Mouse (Mus musculus) stomach, embryonic 14.5 days (tissue): ENCODE data around the gene Plpp7. TPM values are rescaled to one million over a fixed set of nuclear protein-coding genes. Genes with fewer than 3 reads are reported as not detected.

ENCODE experiments used
- ATAC-seq: fragments of 200-750 bp; cut with Nextera tagmentation; 2 replicates; pipeline ENCODE4 v1.8.0; 2017; ENCODE audit warnings: low read depth, moderate TSS enrichment; ENCODE audit not compliant: insufficient number of reproducible peaks, insufficient read depth, low FRiP score
- H3K27ac ChIP-seq: fragments of 300-500 bp; sonication (generic); 2 replicates; pipeline ENCODE4 v1.5.1; 2014; ENCODE audit warnings: mild to moderate bottlenecking, low read length, moderate library complexity, mixed read lengths
- H3K27me3 ChIP-seq: fragments of 300-500 bp; sonication (generic); 2 replicates; pipeline ENCODE4 v1.6.1; 2014; ENCODE audit warnings: low read length, control low read depth, mixed read lengths; ENCODE audit not compliant: control insufficient read depth, insufficient read depth
- H3K36me3 ChIP-seq: fragments of 300-500 bp; sonication (generic); 2 replicates; pipeline ENCODE4 v1.6.1; 2014; ENCODE audit warnings: mild to moderate bottlenecking, control low read depth, low read length, moderate library complexity, mixed read lengths; ENCODE audit not compliant: control insufficient read depth, insufficient read depth
- H3K4me1 ChIP-seq: fragments of 300-500 bp; sonication (generic); 2 replicates; pipeline ENCODE4 v1.6.1; 2014; ENCODE audit warnings: low read length, control low read depth, mixed read lengths; ENCODE audit not compliant: control insufficient read depth, insufficient read depth
- H3K4me2 ChIP-seq: fragments of 300-500 bp; sonication (generic); replicated peaks from 2 replicates; pipeline ENCODE4 v1.6.1; 2014; ENCODE audit warnings: low read depth, low read length, control low read depth
- H3K4me3 ChIP-seq: fragments of 300-500 bp; sonication (generic); 2 replicates; pipeline ENCODE4 v1.5.1; 2014; ENCODE audit warnings: low read depth, low read length, control low read depth
- H3K9ac ChIP-seq: fragments of 300-500 bp; sonication (generic); replicated peaks from 2 replicates; pipeline ENCODE4 v1.6.1; 2014; ENCODE audit warnings: low read depth, mild to moderate bottlenecking, control low read depth, low read length, moderate library complexity, mixed read lengths
- H3K9me3 ChIP-seq: fragments of 300-500 bp; sonication (generic); 2 replicates; pipeline ENCODE4 v1.6.1; 2016; ENCODE audit warnings: low read depth, low read length, control low read depth; ENCODE audit not compliant: control insufficient read depth
- WGBS: fragments of 180-500 bp; shearing (Covaris S2); extraction: QIAGEN DNeasy Blood & Tissue Kit; methylation state at CpG from one replicate; pipeline ENCODE4 v1.1.7; 2014; 5-methylcytosine and 5-hydroxymethylcytosine counted together
- polyA plus RNA-seq: library from polyadenylated mRNA; unstranded; fragments of >200 nt; fragmentation: Nextera tagmentation; extraction: Ambion mirVana; gene quantifications from 2 replicates; pipeline ENCODE4 v1.2.1, GENCODE M21; 2014

Plpp7 gene
- polyA plus RNA-seq, 1 experiment from 2014 or later = 3.3 TPM

DNA sequence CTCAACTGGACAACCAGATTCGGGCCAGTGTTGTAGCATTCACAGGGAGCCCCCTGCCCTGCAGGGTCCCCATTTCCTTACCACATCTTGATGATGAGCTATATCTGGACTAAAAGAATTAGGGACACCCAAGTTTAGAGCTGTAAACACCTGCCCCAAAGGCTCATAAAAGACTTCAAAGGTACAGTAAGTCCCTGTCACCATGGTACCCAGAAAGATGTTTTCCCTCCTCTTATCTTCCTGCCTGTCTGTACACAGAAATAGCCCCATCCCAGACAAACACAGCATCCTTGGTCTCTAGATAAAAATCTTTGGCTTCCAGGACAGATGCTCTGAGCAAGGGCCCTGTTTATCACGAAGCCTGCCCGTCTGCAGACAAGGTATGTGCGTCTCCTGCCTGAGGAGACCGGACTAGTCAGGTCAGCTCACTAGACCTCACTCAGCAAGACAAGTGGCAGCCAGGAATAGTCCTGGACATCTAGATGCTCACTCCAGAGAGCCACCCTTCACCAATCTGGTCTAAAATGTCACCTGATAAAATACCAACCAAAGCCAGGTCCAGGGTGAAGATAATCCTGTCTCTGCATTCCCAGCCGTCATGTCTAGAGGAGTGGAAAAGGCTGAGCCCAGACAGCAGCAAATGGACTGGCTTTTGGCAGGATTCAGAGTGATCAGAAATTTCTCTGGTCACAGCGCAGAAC lies 31.7 kb upstream of the Plpp7 start:
- no peaks in the 10 kb centered on the region for H3K36me3 ChIP-seq
- WGBS = 76% methylated on average over 7 of the region's 7 CpGs
- no peak overlapping the region for H3K4me3 ChIP-seq
- H3K4me1 ChIP-seq = no peaks in the 10 kb centered on the region
- ATAC-seq = no peak
- H3K27me3 ChIP-seq = no peaks in the 10 kb centered on the region
- no peak overlapping the region for H3K27ac ChIP-seq
- H3K9ac ChIP-seq = no peak overlapping the region
- H3K9me3 ChIP-seq = no peaks in the 10 kb centered on the region
- H3K4me2 ChIP-seq = no peak overlapping the region

DNA sequence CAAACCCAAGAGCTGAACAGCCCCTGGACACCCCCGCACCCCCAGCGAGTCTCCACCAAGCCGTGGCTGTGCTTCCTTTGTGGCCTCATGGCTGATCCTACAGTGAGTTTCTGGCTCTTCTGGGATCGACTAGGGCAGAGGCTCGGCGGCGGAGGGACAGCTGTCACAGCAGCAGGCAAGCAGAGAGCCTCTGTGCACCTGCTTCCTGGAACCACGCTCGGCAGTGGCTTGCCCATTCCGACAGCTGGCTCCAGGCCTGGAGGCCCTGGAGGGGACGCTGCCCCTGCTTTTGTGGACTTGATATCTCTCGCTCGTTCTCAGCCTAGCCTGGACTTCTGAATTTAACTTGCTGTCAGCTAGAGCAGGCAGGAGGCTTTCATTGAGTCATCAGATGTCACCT lies 30.4 kb upstream of the Plpp7 start:
- Histone ChIP-seq H3K27me3 (no peaks in the 10 kb centered on the region), H3K27ac (no peak overlapping the region), H3K9me3 (no peaks in the 10 kb centered on the region), H3K9ac (no peak overlapping the region), H3K4me2 (no peak overlapping the region), H3K4me3 (no peak overlapping the region), H3K36me3 (no peaks in the 10 kb centered on the region), H3K4me1 (no peaks in the 10 kb centered on the region)
- WGBS = 69% methylated on average over 13 of the region's 13 CpGs
- no peak for ATAC-seq

DNA sequence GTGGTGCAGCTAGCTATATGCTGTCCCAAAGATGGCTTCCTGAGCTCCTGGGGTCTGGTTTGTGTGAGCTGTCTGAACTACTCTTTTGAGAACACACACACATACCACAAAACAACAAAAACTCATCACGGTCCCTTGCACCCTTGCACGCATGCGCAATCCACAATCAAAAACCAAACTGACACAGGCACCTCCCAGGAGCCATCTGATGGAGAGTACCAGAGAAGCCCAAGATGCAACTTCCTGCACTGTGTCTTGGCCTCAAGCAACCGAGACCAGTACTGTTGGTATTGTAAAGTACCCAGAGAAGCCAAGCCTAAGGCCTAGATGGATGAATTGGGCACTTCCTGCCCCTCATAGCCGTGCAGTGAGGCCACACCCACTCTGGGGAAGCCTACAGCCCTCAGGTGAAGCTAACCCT lies 29.9 kb upstream of the Plpp7 start:
- Histone ChIP-seq H3K27me3 (no peaks in the 10 kb centered on the region), H3K27ac (no peak overlapping the region), H3K9me3 (no peaks in the 10 kb centered on the region), H3K9ac (no peak overlapping the region), H3K4me3 (no peak overlapping the region), H3K36me3 (no peaks in the 10 kb centered on the region), H3K4me2 (no peak overlapping the region), H3K4me1 (no peaks in the 10 kb centered on the region)
- WGBS = 79% methylated on average over 5 of the region's 5 CpGs
- no peak for ATAC-seq

DNA sequence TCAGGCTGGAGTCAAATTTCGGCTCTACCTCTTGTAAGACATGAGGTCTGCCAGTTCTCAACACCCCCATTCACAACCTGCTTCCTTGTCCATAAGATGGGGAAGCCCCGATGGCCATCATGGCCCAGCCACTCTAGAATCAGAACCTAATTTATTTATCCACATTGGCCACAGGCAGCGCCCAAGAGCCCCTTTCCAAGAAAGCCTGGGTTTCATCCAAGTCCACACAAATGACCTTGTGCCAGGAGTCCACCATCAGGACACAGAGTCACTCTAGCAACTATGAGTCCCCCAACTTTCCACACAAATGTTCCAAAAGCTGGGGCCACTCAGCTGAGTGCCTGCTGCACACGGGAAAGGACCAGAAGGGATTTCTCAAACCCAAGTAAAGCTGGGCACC lies 29.3 kb upstream of the Plpp7 start:
- ATAC-seq = no peak
- Histone ChIP-seq H3K4me1 (no peaks in the 10 kb centered on the region), H3K4me2 (no peak overlapping the region), H3K27ac (no peak overlapping the region), H3K27me3 (no peaks in the 10 kb centered on the region), H3K36me3 (no peaks in the 10 kb centered on the region), H3K9me3 (no peaks in the 10 kb centered on the region), H3K9ac (no peak overlapping the region), H3K4me3 (no peak overlapping the region)
- 74% methylated on average over 4 of the region's 4 CpGs for WGBS

DNA sequence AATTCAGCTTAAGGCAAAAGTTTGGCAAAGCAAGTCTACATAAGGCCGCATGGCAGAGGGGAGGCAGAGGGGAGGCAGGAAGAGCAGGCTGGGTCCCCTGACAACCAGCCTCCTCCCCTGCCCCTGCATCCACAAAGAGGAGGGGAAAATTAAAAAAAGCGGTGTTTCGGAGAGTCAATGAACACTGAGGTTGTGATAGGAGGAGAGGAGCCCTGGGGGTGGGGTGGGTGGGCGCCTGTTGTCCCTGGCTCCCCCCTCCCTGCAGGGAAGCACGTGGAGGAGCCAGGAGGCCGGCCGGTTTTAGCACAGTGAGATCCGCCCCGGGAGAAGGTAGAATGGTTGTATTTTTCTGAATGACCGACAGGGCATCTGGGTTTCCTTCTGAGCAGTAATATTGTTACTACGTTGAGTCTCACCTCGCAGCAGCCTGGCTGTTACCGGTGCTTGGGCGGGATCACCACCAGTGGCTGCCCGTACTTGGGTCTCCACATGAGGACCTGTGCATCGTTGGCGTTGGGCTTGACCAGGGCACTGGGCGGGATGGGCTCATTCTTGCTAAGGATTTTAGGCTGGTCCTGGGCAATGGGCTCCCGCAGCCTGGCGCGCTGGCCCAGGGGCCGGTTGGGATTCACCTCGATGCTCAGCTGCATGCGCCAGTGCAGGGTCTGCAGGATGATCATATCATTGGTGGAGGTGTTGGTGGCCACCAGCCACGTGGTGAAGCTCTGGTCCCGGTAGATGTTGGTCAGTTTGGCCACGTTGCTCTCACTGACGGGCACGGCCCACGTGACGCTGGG lies 26.3 kb upstream of the Plpp7 start:
- H3K36me3 ChIP-seq = no peaks in the 10 kb centered on the region
- no peak overlapping the region for H3K9ac ChIP-seq
- ATAC-seq = no peak
- H3K9me3 ChIP-seq = no peaks in the 10 kb centered on the region
- H3K4me3 ChIP-seq = no peak overlapping the region
- H3K27ac ChIP-seq = no peak overlapping the region
- no peak overlapping the region for H3K4me2 ChIP-seq
- no peaks in the 10 kb centered on the region for H3K27me3 ChIP-seq
- no peaks in the 10 kb centered on the region for H3K4me1 ChIP-seq
- WGBS = 50% methylated on average over 31 of the region's 31 CpGs

DNA sequence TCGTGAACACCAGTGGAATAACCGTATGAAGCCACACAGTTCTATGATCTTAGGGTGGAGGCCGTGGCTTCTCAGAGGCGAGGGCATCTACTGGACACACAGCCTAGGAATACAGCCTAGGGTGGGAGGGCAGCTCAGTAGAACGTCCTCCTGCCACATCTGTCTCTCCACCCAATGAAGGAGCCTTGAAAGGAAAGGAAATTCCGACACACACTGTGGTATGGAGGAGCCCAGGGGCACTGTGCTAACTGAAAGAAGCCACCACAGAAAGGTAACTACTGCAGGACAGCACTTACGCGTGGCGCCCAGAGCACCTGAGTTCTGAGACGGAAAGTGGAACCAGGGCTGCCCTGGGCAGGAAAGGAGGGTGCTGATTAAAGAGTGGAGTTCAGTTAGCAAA lies 24.6 kb upstream of the Plpp7 start:
- ATAC-seq = no peak
- 91% methylated on average over 10 of the region's 10 CpGs for WGBS

DNA sequence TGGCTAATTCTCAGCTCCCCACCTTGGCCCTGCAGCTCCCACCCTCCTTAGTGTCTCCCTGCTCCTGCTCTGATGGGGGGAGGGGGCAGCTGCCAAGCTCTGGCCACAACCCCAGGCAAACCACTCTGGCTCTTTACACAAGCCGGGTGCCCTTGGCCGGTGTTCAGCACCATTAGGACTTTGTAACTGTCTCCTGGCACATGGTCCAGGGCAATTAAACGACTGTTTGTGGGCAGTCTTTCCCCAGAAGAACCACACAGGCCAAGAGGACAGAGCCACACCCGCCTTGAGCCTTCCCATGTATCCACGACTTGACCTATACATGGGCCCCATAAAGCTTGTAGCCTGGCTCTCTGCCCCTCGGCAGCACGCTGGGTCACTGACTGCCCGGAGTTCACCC lies 20.9 kb upstream of the Plpp7 start:
- Histone ChIP-seq H3K4me3 (no peak overlapping the region), H3K27ac (no peak overlapping the region), H3K9ac (no peak overlapping the region), H3K4me1 (no peaks in the 10 kb centered on the region), H3K36me3 (no peaks in the 10 kb centered on the region), H3K4me2 (no peak overlapping the region), H3K27me3 (no peaks in the 10 kb centered on the region), H3K9me3 (no peaks in the 10 kb centered on the region)
- ATAC-seq = no peak
- WGBS = 58% methylated on average over 8 of the region's 8 CpGs

More for the DNA sequence above, 24.6 kb upstream of the Plpp7 start:
- H3K9ac ChIP-seq = no peak overlapping the region
- H3K27ac ChIP-seq = no peak overlapping the region
- H3K4me2 ChIP-seq = no peak overlapping the region
- no peaks in the 10 kb centered on the region for H3K36me3 ChIP-seq
- no peaks in the 10 kb centered on the region for H3K27me3 ChIP-seq
- no peaks in the 10 kb centered on the region for H3K9me3 ChIP-seq
- no peaks in the 10 kb centered on the region for H3K4me1 ChIP-seq
- H3K4me3 ChIP-seq = no peak overlapping the region

DNA sequence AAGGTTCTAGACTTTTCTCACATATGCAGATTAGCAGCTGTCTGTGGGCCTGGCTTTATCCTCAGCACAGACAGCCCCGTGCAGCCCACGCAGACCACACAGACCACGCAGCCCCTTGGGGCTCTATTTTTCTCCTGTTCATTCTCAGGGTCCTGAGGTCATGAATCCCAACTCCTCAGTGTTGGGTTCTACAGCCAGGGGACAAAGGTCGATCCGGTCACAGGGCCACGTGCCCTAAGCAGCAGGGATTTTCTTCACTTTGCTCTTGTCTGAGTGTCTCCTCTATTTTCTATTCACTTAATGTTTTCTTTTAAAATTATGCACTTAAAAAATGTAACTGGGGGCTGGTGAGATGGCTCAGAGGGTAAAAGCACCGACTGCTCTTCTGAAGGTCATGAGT lies 20.0 kb upstream of the Plpp7 start:
- H3K9me3 ChIP-seq = no peaks in the 10 kb centered on the region
- no peaks in the 10 kb centered on the region for H3K4me1 ChIP-seq
- H3K4me2 ChIP-seq = no peak overlapping the region
- H3K36me3 ChIP-seq = no peaks in the 10 kb centered on the region
- no peak overlapping the region for H3K9ac ChIP-seq
- WGBS = 74% methylated on average over 7 of the region's 7 CpGs
- ATAC-seq = no peak
- no peaks in the 10 kb centered on the region for H3K27me3 ChIP-seq
- H3K4me3 ChIP-seq = no peak overlapping the region
- no peak overlapping the region for H3K27ac ChIP-seq
